Mouse (Mus musculus): ENCODE measurements around the gene Pkig.

DNA sequence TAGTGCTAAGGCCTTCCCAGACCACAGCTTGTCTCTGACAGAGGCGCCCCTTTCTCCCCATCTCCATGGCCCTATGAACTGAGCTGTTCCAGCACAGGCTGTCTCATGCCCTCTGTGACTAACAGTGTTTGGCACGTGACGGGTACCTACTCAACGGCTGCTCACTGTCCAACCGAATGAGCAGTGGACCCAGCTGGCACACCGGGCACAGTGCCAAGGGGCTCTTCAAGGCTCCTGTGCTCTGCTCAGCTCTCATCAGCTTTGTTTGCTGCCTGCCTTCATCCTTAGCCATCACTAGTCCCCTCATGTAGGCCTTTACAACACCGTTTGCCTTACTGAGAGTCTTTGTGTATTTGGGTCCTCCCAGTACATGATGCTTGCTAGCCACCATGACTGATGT lies 64.4 kb downstream of the Pkig start:
- TF ChIP-seq CHD2 (IDR thresholded peaks at IDR 0.05; ENCODE audit: low read length) (no peak), MEF2A (IDR thresholded peaks at IDR 0.05; ENCODE audit: extremely low read depth, insufficient replicate concordance, low read depth, low read length, poor library complexity, severe bottlenecking) (no peak), HCFC1 (IDR thresholded peaks at IDR 0.05; ENCODE audit: low read depth, low read length) (no peak), MYC (IDR thresholded peaks at IDR 0.05; ENCODE audit: low read depth, low read length) (no peak), JUND (IDR thresholded peaks at IDR 0.05; ENCODE audit: low read depth, low read length) (no peak)
